In the genomic region with DNA sequence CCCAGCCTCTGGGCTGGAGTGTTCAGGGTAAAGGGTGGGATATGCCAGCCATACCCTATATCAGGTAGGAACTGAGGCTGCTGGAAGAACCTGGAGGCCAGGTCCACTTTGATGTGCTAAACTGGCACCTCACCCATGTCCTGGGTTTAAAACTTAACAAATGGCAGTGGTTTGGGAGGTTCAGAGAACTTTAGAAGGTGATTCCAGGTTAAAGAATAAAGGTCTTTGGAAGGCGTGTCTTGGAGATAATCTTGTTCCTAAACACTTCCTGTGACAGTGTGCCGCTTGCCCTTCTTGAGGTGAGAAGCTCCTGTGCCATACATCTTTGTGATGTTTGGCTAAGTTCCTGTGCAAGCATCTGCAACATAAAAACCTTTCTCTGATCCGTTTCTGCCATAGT, we compare ENCODE assay signal across 22 mouse cellular contexts. TPM values are rescaled to one million over a fixed set of nuclear protein-coding genes. Genes with fewer than 3 reads are reported as not detected.
DNase-seq lines count a peak whose midpoint lies in the region; ATAC-seq and TF ChIP-seq lines count a peak whose summit lies in the region.
"Had no signal": no experiment of that assay in that cellular context is flagged by ENCODE, and none has a peak within 500 bp of the region (broad histone marks: within the 10 kb centered on the region; RNA-seq: fewer than 3 reads in every experiment).

No protein-coding gene starts in this region.

- peaks cover 8% of the 10 kb centered on the region; the same call in 1 of the 2 replicates for H3K4me1 ChIP-seq in kidney, adult 2 months (ENCODE audit: control insufficient read depth, insufficient read depth, low read length)
- peaks cover 10% of the 10 kb centered on the region for H3K4me1 ChIP-seq in kidney, embryonic 16.5 days (ENCODE audit: insufficient read depth, low read length)
- peaks cover 3% of the 10 kb centered on the region for H3K4me1 ChIP-seq in small intestine, adult 2 months (ENCODE audit: control insufficient read depth, insufficient read depth, insufficient read length, low read length)

- H3K9ac ChIP-seq in kidney, embryonic 16.5 days (replicated peaks; ENCODE audit: low read length), result no peak overlapping the region
- H3K9ac ChIP-seq: embryonic facial prominence, embryonic 12.5 days; forebrain, embryonic 13.5 days; forebrain, embryonic 15.5 days had no signal

- no peak for TF ChIP-seq CTCF in kidney, adult 2 months (conservative IDR thresholded peaks at IDR 0.05; ENCODE audit: insufficient read depth, insufficient read length, low read depth, low read length)
- TF ChIP-seq CTCF in small intestine, adult 2 months (IDR thresholded peaks at IDR 0.05; ENCODE audit: extremely low read depth, insufficient read length, insufficient replicate concordance, low read depth, low read length), result no peak

- no peaks in the 10 kb centered on the region for H3K9me3 ChIP-seq in kidney, embryonic 16.5 days (ENCODE audit: low read length)
- H3K9me3 ChIP-seq: embryonic facial prominence, embryonic 10.5 days; embryonic facial prominence, embryonic 12.5 days; forebrain, embryonic 13.5 days; forebrain, embryonic 15.5 days; G1E had no signal

- H3K4me3 ChIP-seq in kidney, adult 2 months (ENCODE audit: insufficient read depth, low read depth, low read length), result no peak overlapping the region
- H3K4me3 ChIP-seq in kidney, embryonic 16.5 days (ENCODE audit: low read length), result no peak overlapping the region
- H3K4me3 ChIP-seq in small intestine, adult 2 months (ENCODE audit: low read depth, low read length), result no peak overlapping the region
- H3K4me3 ChIP-seq: embryonic facial prominence, embryonic 10.5 days; embryonic facial prominence, embryonic 12.5 days; forebrain, embryonic 13.5 days; forebrain, embryonic 15.5 days had no signal

- no peak overlapping the region for H3K4me2 ChIP-seq in kidney, embryonic 16.5 days (replicated peaks; ENCODE audit: low read depth, low read length)
- H3K4me2 ChIP-seq: embryonic facial prominence, embryonic 12.5 days; forebrain, embryonic 13.5 days; forebrain, embryonic 15.5 days had no signal

- H3K36me3 ChIP-seq in kidney, adult 2 months (ENCODE audit: control insufficient read depth, insufficient read depth, low read length), result no peaks in the 10 kb centered on the region
- no peaks in the 10 kb centered on the region for H3K36me3 ChIP-seq in kidney, embryonic 16.5 days (ENCODE audit: insufficient read depth, low read length)
- H3K36me3 ChIP-seq in small intestine, adult 2 months (ENCODE audit: control insufficient read depth, insufficient read depth, low read length), result no peaks in the 10 kb centered on the region; the same call in 1 of the 2 replicates
- H3K36me3 ChIP-seq: embryonic facial prominence, embryonic 10.5 days; embryonic facial prominence, embryonic 12.5 days; forebrain, embryonic 15.5 days had no signal

- 0 out of 2 replicates have a peak overlapping the region, but pooled peaks have one; percentile 51 for H3K27ac ChIP-seq in kidney, adult 2 months (ENCODE audit: insufficient read depth, low read depth, low read length)
- H3K27ac ChIP-seq in kidney, embryonic 16.5 days (ENCODE audit: low read length), result no peak overlapping the region
- H3K27ac ChIP-seq in small intestine, adult 2 months (ENCODE audit: insufficient read depth, low read depth, low read length), result peak overlapping the region; percentile 67
- H3K27ac ChIP-seq: embryonic facial prominence, embryonic 10.5 days; embryonic facial prominence, embryonic 12.5 days; forebrain, embryonic 13.5 days; forebrain, embryonic 15.5 days had no signal

- 59% methylated on average over 3 of the region's 3 CpGs for WGBS in kidney, adult 2 months
- WGBS in kidney, embryonic 16.5 days, result 88% methylated on average over 3 of the region's 3 CpGs
- 39% methylated on average over 3 of the region's 3 CpGs for WGBS in small intestine, adult 2 months

- no peaks in the 10 kb centered on the region for H3K27me3 ChIP-seq in kidney, adult 2 months (replicated peaks; ENCODE audit: control insufficient read depth, insufficient read depth, low read length)
- H3K27me3 ChIP-seq in kidney, embryonic 16.5 days (ENCODE audit: insufficient read depth, low read length), result no peaks in the 10 kb centered on the region
- H3K27me3 ChIP-seq in small intestine, adult 2 months (ENCODE audit: control insufficient read depth, insufficient read depth, low read length), result no peaks in the 10 kb centered on the region
- H3K27me3 ChIP-seq: embryonic facial prominence, embryonic 12.5 days; forebrain, embryonic 13.5 days; forebrain, embryonic 15.5 days had no signal

- no peak for ATAC-seq in kidney, embryonic 16.5 days (ENCODE audit: low FRiP score, low TSS enrichment)
- ATAC-seq: activated CD4-positive, CD25-positive, alpha-beta regulatory T cell, adult 4 months; CD4-positive, CD25-positive, alpha-beta regulatory T cell, adult 4 months; forebrain, embryonic 13.5 days; forebrain, embryonic 15.5 days; Patski had no signal

- DNase-seq in kidney, adult 2 months, result peak; percentile 76
- no peak for DNase-seq in kidney, postnatal 10 days
- peak; percentile 68 for DNase-seq in kidney, adult 9 months
- DNase-seq: adrenal gland, adult 8-10 months; adrenal gland, postnatal 14 days; adrenal gland, postnatal 36 days; B cell, adult 2 months; cerebellum, adult 11-12 months; cerebellum, adult 2 months; cerebellum, adult 9-10 months; cerebellum, postnatal 10 days; cerebellum, postnatal 25 days had no signal

- TF ChIP-seq POLR2A in kidney, adult 2 months (IDR thresholded peaks at IDR 0.05; ENCODE audit: low read depth, low read length), result no peak
- no peak for TF ChIP-seq POLR2A in small intestine, adult 2 months (IDR thresholded peaks at IDR 0.05; ENCODE audit: low read depth, low read length)

RNA-seq across cellular contexts. Expression of a gene that starts 1.6 kb away (rescaled TPM):
- polyA plus RNA-seq in kidney, adult 2 months (2012; rRNA removed), result 36.0 and 39.9 TPM in 2 replicates
- polyA plus RNA-seq in kidney, embryonic 16.5 days (2015; fragmentation: Nextera tagmentation; extraction: Ambion mirVana), result 32.2 and 33.5 TPM in 2 replicates
- 18.1 and 27.7 TPM in 2 replicates for polyA plus RNA-seq in small intestine, adult 2 months (2012; rRNA removed)
